17 mouse cellular contexts compared by ENCODE assay signal in genomic region chr10:59570780-59571179, GRCm38 (mm10). TPM values are rescaled to one million over a fixed set of nuclear protein-coding genes. Genes with fewer than 3 reads are reported as not detected.
DNase-seq lines count a peak whose midpoint lies in the region; ATAC-seq lines count a peak whose summit lies in the region.
"Had no signal": no experiment of that assay in that cellular context is flagged by ENCODE, and none has a peak within 500 bp of the region (broad histone marks: within the 10 kb centered on the region; RNA-seq: fewer than 3 reads in every experiment).

No protein-coding gene starts in this region.

- H3K4me1 ChIP-seq in limb, embryonic 12.5 days (replicated peaks), result peaks cover 46% of the 10 kb centered on the region
- H3K4me1 ChIP-seq in limb, embryonic 10.5 days, result peaks cover 38% of the 10 kb centered on the region
- H3K4me1 ChIP-seq in liver, embryonic 11.5 days (replicated peaks; ENCODE audit: control insufficient read depth, insufficient read depth, low read length), result peaks cover 24% of the 10 kb centered on the region

- 82% methylated on average over 2 of the region's 2 CpGs for WGBS in limb, embryonic 12.5 days
- WGBS in limb, embryonic 10.5 days, result 84% methylated on average over 2 of the region's 2 CpGs
- WGBS in liver, embryonic 11.5 days, result 29% methylated on average over 2 of the region's 2 CpGs

- no peak overlapping the region for H3K4me2 ChIP-seq in limb, embryonic 12.5 days
- peak overlapping the region; percentile 45 for H3K4me2 ChIP-seq in liver, embryonic 11.5 days

- H3K4me3 ChIP-seq in limb, embryonic 12.5 days (replicated peaks), result no peak overlapping the region
- no peak overlapping the region for H3K4me3 ChIP-seq in limb, embryonic 10.5 days
- no peak overlapping the region for H3K4me3 ChIP-seq in liver, embryonic 11.5 days (ENCODE audit: low read depth, low read length)

- ATAC-seq in limb, embryonic 12.5 days (ENCODE audit: insufficient number of reproducible peaks, insufficient read depth, low FRiP score, low TSS enrichment, low read depth), result no peak
- ATAC-seq in common myeloid progenitor, adult 5-6 weeks (replicated peaks; ENCODE audit: low read depth, poor library complexity, severe bottlenecking), result peak; percentile 37
- peak; percentile 56; the same call in 1 of the 2 replicates for ATAC-seq in liver, embryonic 11.5 days (replicated peaks; ENCODE audit: low FRiP score)
- ATAC-seq: forebrain, postnatal 0 days had no signal

- H3K9me3 ChIP-seq in limb, embryonic 12.5 days, result peaks cover 21% of the 10 kb centered on the region
- peaks cover 6% of the 10 kb centered on the region for H3K9me3 ChIP-seq in limb, embryonic 10.5 days (replicated peaks)
- no peaks in the 10 kb centered on the region for H3K9me3 ChIP-seq in liver, embryonic 11.5 days (ENCODE audit: control insufficient read depth, low read length)

- DNase-seq in limb, embryonic 10.5 days (ENCODE audit: low spot score), result no peak
- DNase-seq in liver, embryonic 11.5 days (ENCODE audit: low spot score), result no peak
- DNase-seq in thymus, postnatal 0 days (ENCODE audit: low spot score), result peak; percentile 65
- no peak for DNase-seq in frontal cortex, adult 2 months (ENCODE audit: extremely low spot score in 1 of 2, low spot score in 1 of 2)
- no peak for DNase-seq in cerebellum, postnatal 4 days (ENCODE audit: low spot score in 2 of 2)
- DNase-seq: cerebellum, postnatal 10 days; forebrain, postnatal 0 days; heart, adult 18-20 months had no signal

- H3K27ac ChIP-seq in limb, embryonic 12.5 days, result peak overlapping the region; percentile 62
- H3K27ac ChIP-seq in limb, embryonic 10.5 days, result no peak overlapping the region
- peak overlapping the region; percentile 62 for H3K27ac ChIP-seq in liver, embryonic 11.5 days (ENCODE audit: low read depth, low read length)
- H3K27ac ChIP-seq: macrophage had no signal

- no peak overlapping the region for H3K9ac ChIP-seq in limb, embryonic 12.5 days (replicated peaks)
- no peak overlapping the region for H3K9ac ChIP-seq in liver, embryonic 11.5 days (ENCODE audit: low read depth, low read length)
- H3K9ac ChIP-seq: forebrain, postnatal 0 days had no signal

- peaks cover 10% of the 10 kb centered on the region; the same call in 1 of the 2 replicates for H3K36me3 ChIP-seq in limb, embryonic 12.5 days
- no peaks in the 10 kb centered on the region; the same call in 1 of the 2 replicates for H3K36me3 ChIP-seq in limb, embryonic 10.5 days
- H3K36me3 ChIP-seq in liver, embryonic 11.5 days (ENCODE audit: control insufficient read depth, insufficient read depth, low read length), result no peaks in the 10 kb centered on the region

- no peaks in the 10 kb centered on the region for H3K27me3 ChIP-seq in limb, embryonic 12.5 days
- no peaks in the 10 kb centered on the region for H3K27me3 ChIP-seq in limb, embryonic 10.5 days (ENCODE audit: low read depth, poor library complexity, severe bottlenecking)
- no peaks in the 10 kb centered on the region for H3K27me3 ChIP-seq in liver, embryonic 11.5 days (replicated peaks; ENCODE audit: control insufficient read depth, insufficient read depth, low read length)

RNA-seq across cellular contexts. Expression of gene Gm10322, which starts 45.1 kb away (rescaled TPM):
- not detected in 2 replicates for polyA plus RNA-seq in limb, embryonic 12.5 days (2016; fragmentation: Nextera tagmentation; extraction: Ambion mirVana)
- polyA plus RNA-seq in limb, embryonic 10.5 days (2016; fragmentation: Nextera tagmentation; extraction: Ambion mirVana), result not detected in 2 replicates
- not detected in 2 replicates for total RNA-seq in common myeloid progenitor, adult 5-6 weeks (2017)
- not detected in 2 replicates for polyA plus RNA-seq in liver, embryonic 11.5 days (2014; fragmentation: Nextera tagmentation; extraction: Ambion mirVana)
- polyA plus RNA-seq in thymus, postnatal 0 days (2015; fragmentation: Nextera tagmentation; extraction: Ambion mirVana), result not detected in 2 replicates
- not detected in 2 replicates for polyA plus RNA-seq in frontal cortex, adult 2 months (2012; rRNA removed)
- total RNA-seq: forebrain, postnatal 0 days; heart, adult 18-20 months; layer of hippocampus, adult 18-20 months; left cerebral cortex, postnatal 36 days had no signal
- polyA plus RNA-seq: embryonic facial prominence, embryonic 14.5 days; forebrain, postnatal 0 days; intestine, embryonic 14.5 days; macrophage; neural tube, embryonic 11.5 days; testis, adult 2 months had no signal

RNA-seq across cellular contexts. Expression of gene Mcu, which starts 45.7 kb away (rescaled TPM):
- 45.3 and 48.4 TPM in 2 replicates for polyA plus RNA-seq in limb, embryonic 12.5 days (2016; fragmentation: Nextera tagmentation; extraction: Ambion mirVana)
- polyA plus RNA-seq in limb, embryonic 10.5 days (2016; fragmentation: Nextera tagmentation; extraction: Ambion mirVana), result 17.4 and 28.3 TPM in 2 replicates
- total RNA-seq in common myeloid progenitor, adult 5-6 weeks (2017), result 16.5 and 25.4 TPM in 2 replicates
- 22.3 and 24.2 TPM in 2 replicates for polyA plus RNA-seq in liver, embryonic 11.5 days (2014; fragmentation: Nextera tagmentation; extraction: Ambion mirVana)
- polyA plus RNA-seq in thymus, postnatal 0 days (2015; fragmentation: Nextera tagmentation; extraction: Ambion mirVana), result 26.6 and 29.3 TPM in 2 replicates
- polyA plus RNA-seq in frontal cortex, adult 2 months (2012; rRNA removed), result 28.5 and 30.0 TPM in 2 replicates
